Mouse (Mus musculus): ENCODE measurements around the gene Rps28.

DNA sequence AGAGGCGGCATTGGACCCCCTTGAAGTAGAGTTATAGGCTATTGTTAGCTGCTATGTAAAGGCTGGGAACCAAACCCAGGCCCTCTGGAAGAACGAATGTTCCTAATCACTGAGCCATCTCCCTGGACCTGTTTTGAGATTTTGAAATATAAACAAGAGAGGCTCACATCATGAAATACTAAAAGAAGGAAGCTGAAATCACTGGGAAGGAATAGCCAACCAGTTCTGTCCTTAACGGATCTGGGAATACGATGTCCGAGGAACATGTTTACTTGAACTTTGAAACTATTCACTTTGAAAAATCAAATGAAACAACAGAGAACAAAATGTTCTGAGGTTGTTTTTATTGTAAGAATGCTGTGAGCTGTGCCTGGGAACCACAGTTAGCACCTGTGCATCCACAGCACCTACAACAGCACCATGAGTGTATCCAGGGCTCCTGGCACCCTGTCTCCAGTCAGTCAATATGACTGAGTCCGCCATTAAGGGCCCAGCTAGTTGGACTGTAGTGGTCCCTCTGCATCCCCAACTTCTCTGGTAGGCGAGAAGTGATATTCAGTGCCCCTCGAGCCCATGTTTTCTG is 49.7 kb downstream of the Rps28 start:
- TF ChIP-seq MYC (IDR thresholded peaks at IDR 0.05; ENCODE audit: low read depth, low read length): no peak
- no peak for TF ChIP-seq POLR2A (IDR thresholded peaks at IDR 0.05; ENCODE audit: low read depth, low read length)
- no peak for TF ChIP-seq CHD2 (IDR thresholded peaks at IDR 0.05; ENCODE audit: low read length)
- TF ChIP-seq CTCF (conservative IDR thresholded peaks at IDR 0.05 in 1 of 2, IDR thresholded peaks at IDR 0.05 in 1 of 2; ENCODE audit: low read depth in 2 of 2, low read length in 2 of 2): no peak
- no peak for TF ChIP-seq ELF1 (IDR thresholded peaks at IDR 0.05; ENCODE audit: low read depth, low read length)
- no peak for TF ChIP-seq USF1 (IDR thresholded peaks at IDR 0.05; ENCODE audit: low read depth, low read length)
- TF ChIP-seq TCF12 (IDR thresholded peaks at IDR 0.05; ENCODE audit: low read depth, low read length): no peak
- TF ChIP-seq POLR2AphosphoS2 (IDR thresholded peaks at IDR 0.05; ENCODE audit: low read depth, low read length): no peak
- no peak for TF ChIP-seq ZNF384 (IDR thresholded peaks at IDR 0.05; ENCODE audit: low read depth, low read length)
- no peak for TF ChIP-seq MXI1 (IDR thresholded peaks at IDR 0.05; ENCODE audit: low read depth, low read length)
- TF ChIP-seq TBP (conservative IDR thresholded peaks at IDR 0.05; ENCODE audit: low read depth, low read length): no peak
- TF ChIP-seq IRF4 (IDR thresholded peaks at IDR 0.05; ENCODE audit: low read depth, low read length): no peak
- no peak for TF ChIP-seq MAFK (IDR thresholded peaks at IDR 0.05; ENCODE audit: insufficient replicate concordance, low read length)
- no peak for TF ChIP-seq EP300 (IDR thresholded peaks at IDR 0.05; ENCODE audit: low read length)

All from CH12.LX (cell line).